7 mouse cellular contexts compared by ENCODE assay signal in genomic region chr11:101785143-101785851, GRCm38 (mm10). TPM values are rescaled to one million over a fixed set of nuclear protein-coding genes. Genes with fewer than 3 reads are reported as not detected.
DNase-seq lines count a peak whose midpoint lies in the region; ATAC-seq and TF ChIP-seq lines count a peak whose summit lies in the region.

Etv4 (minus strand) TSS chr11:101785371.

- H3K27ac ChIP-seq in intestine, postnatal 0 days (ENCODE audit: low read depth, low read length): no peak within 1 kb of the TSS
- H3K27ac ChIP-seq in midbrain, embryonic 12.5 days (replicated peaks): peak within 1 kb of the TSS; percentile 30; the same call in 1 of the 2 replicates

- TF ChIP-seq CTCF in intestine, postnatal 0 days (IDR thresholded peaks at IDR 0.05; ENCODE audit: low read depth): no peak

- H3K27me3 ChIP-seq in intestine, postnatal 0 days (replicated peaks; ENCODE audit: control insufficient read depth, insufficient read depth, low read length): peaks cover 58% of the 10 kb centered on the region
- peaks cover 90% of the 10 kb centered on the region for H3K27me3 ChIP-seq in midbrain, embryonic 12.5 days

- peak within 1 kb of the TSS; percentile 57 for H3K4me3 ChIP-seq in intestine, postnatal 0 days (ENCODE audit: low read depth, low read length)
- H3K4me3 ChIP-seq in midbrain, embryonic 12.5 days: peak within 1 kb of the TSS; percentile 50

- H3K4me2 ChIP-seq in intestine, postnatal 0 days (replicated peaks; ENCODE audit: low read depth): peak within 1 kb of the TSS; percentile 98
- H3K4me2 ChIP-seq in midbrain, embryonic 12.5 days (replicated peaks): peak within 1 kb of the TSS; percentile 93

- WGBS in intestine, postnatal 0 days: 1% methylated on average over 35 of the region's 35 CpGs
- under 1% methylated on average over 29 of the region's 35 CpGs for WGBS in midbrain, embryonic 12.5 days

- no peaks in the 10 kb centered on the region for H3K36me3 ChIP-seq in intestine, postnatal 0 days (ENCODE audit: control insufficient read depth, insufficient read depth)
- H3K36me3 ChIP-seq in midbrain, embryonic 12.5 days: no peaks in the 10 kb centered on the region

- no peaks in the 10 kb centered on the region for H3K9me3 ChIP-seq in intestine, postnatal 0 days (ENCODE audit: control insufficient read depth)
- no peaks in the 10 kb centered on the region for H3K9me3 ChIP-seq in midbrain, embryonic 12.5 days

- peak; percentile 83 for ATAC-seq in intestine, postnatal 0 days
- peak; percentile 94 for ATAC-seq in midbrain, embryonic 12.5 days (ENCODE audit: low FRiP score, low read depth)

- H3K4me1 ChIP-seq in intestine, postnatal 0 days (replicated peaks; ENCODE audit: control insufficient read depth, insufficient read depth, low read length): 0 out of 2 replicates have a peak, but pooled peaks cover 2% of the 10 kb centered on the region
- H3K4me1 ChIP-seq in midbrain, embryonic 12.5 days: peaks cover 21% of the 10 kb centered on the region

- peak; percentile 67 to 70 for DNase-seq in adrenal gland, adult 18-20 months (ENCODE audit: low spot score in 2 of 2)
- DNase-seq in embryo, embryonic 11 days: peak; percentile 97
- peak; percentile 45 for DNase-seq in gonadal fat pad, adult 2 months (ENCODE audit: low read depth)
- DNase-seq in left cerebral cortex, postnatal 4 days: peak; percentile 97
- peak; percentile 45 for DNase-seq in spleen, adult 12 weeks (ENCODE audit: low spot score)

- intact Hi-C loops in left cerebral cortex, postnatal 4 days (cut with DNase I): no loop called here

- H3K9ac ChIP-seq in intestine, postnatal 0 days (ENCODE audit: low read depth, low read length): peak within 1 kb of the TSS; percentile 45
- peak within 1 kb of the TSS; percentile 51 for H3K9ac ChIP-seq in midbrain, embryonic 12.5 days (replicated peaks)

RNA-seq across cellular contexts. Expression of gene Etv4, which starts in this region (rescaled TPM):
- total RNA-seq in adrenal gland, adult 18-20 months (2021): 1 to 10 TPM in 1 of 2 experiments, under 1 TPM in 1; 0.77 to 2.0 TPM
- 52.1 and 59.9 TPM in 2 replicates for polyA plus RNA-seq in gonadal fat pad, adult 2 months (2012; rRNA removed)
- polyA plus RNA-seq in intestine, postnatal 0 days (2015; fragmentation: Nextera tagmentation; extraction: Ambion mirVana): 1.8 and 1.9 TPM in 2 replicates
- total RNA-seq in left cerebral cortex, postnatal 4 days (2021): 10 to 100 TPM; 23.7 to 27.1 TPM
- 4.1 and 4.3 TPM in 2 replicates for polyA plus RNA-seq in midbrain, embryonic 12.5 days (2016; fragmentation: Nextera tagmentation; extraction: Ambion mirVana)

Comparison
In these comparisons a context has a peak if more than half of its experiments do, and no peak if none do; other contexts are left out.
1. RNA of gene Etv4 (total RNA-seq): 23.7 to 27.1 TPM in left cerebral cortex, postnatal 4 days; 0.77 to 2.0 TPM in adrenal gland, adult 18-20 months; every median in the first group is over 4 times any median in the second.
2. RNA of gene Etv4 (polyA plus RNA-seq): 52.1 to 59.9 TPM in gonadal fat pad, adult 2 months; 4.1 to 4.3 TPM in midbrain, embryonic 12.5 days and 1.8 to 1.9 TPM in intestine, postnatal 0 days; every median in the first group is over 10 times any median in the second.
3. DNase-seq: peak in every context shown above with its lines; median percentile 97 in embryo, embryonic 11 days; 97 in left cerebral cortex, postnatal 4 days; 68 in adrenal gland, adult 18-20 months; 45 in gonadal fat pad, adult 2 months; 45 in spleen, adult 12 weeks.